Mouse (Mus musculus) left cerebral cortex, adult 2 months (tissue): ENCODE measurements around the gene Plcl2. TPM values are rescaled to one million over a fixed set of nuclear protein-coding genes. Genes with fewer than 3 reads are reported as not detected.
"Not testable (repeated sequence)": the region's sequence is repeated elsewhere in the genome, so short reads cannot be mapped to it uniquely, and the experiment has no call there.

ENCODE experiments used
- DNase-seq, 2 experiments: peaks; one replicate each; pipeline ENCODE4 v3.0.0; 2021 to 2022; ENCODE audit warnings: low spot score in 2 of 2, mixed read lengths in 1 of 2; ENCODE audit errors: extremely low spot score in 1 of 2
- H3K27ac ChIP-seq: fragments of 200-600 bp; 2 replicates; pipeline ENCODE4 v1.8.1; 2022
- H3K4me3 ChIP-seq: fragments of 200-600 bp; 2 replicates; pipeline ENCODE4 v1.8.1; 2022
- CTCF ChIP-seq: fragments of 200-600 bp; IDR thresholded peaks from 2 replicates; pipeline ENCODE4 v1.8.1; 2022; ENCODE audit warnings: antibody characterized with exemption, mild to moderate bottlenecking, moderate library complexity
- intact Hi-C: fragments of 180-260 bp; cut with DNase I; formaldehyde crosslinking; loops from one replicate; pipeline ENCODE4 v1.15.1; 2025
- total RNA-seq, 2 experiments: library from RNA; stranded (reverse); gene quantifications; 2 replicates each; pipeline ENCODE4 v1.2.3; 2021

Gene Plcl2
- total RNA-seq, 2 experiments from 2014 or later = 90.8 to 94.5 TPM

DNA sequence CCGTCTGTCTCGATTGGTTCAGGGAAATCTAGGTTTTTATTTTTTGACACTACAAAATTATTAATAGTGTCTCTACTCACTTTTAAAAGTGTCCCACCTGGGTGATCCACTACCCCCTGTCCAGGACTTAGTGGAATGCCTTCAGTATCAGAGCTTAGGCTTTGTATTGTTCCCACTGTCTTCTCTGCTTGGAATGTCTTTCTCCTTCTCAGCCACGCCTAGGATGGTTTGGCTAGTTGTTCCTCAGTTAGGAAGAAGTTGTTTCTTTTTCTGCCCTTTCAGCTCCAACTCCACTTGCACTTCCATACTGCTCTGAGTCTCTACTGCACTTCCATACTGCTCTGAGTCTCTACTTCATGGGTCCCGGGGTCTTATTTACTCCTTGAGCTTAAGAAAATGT lies 6.7 kb downstream of the Plcl2 start:
- Histone ChIP-seq H3K4me3 (no peak overlapping the region), H3K27ac (no peak overlapping the region)
- no peak for DNase-seq
- TF ChIP-seq CTCF = no peak
- intact Hi-C loops = no loop called here

DNA sequence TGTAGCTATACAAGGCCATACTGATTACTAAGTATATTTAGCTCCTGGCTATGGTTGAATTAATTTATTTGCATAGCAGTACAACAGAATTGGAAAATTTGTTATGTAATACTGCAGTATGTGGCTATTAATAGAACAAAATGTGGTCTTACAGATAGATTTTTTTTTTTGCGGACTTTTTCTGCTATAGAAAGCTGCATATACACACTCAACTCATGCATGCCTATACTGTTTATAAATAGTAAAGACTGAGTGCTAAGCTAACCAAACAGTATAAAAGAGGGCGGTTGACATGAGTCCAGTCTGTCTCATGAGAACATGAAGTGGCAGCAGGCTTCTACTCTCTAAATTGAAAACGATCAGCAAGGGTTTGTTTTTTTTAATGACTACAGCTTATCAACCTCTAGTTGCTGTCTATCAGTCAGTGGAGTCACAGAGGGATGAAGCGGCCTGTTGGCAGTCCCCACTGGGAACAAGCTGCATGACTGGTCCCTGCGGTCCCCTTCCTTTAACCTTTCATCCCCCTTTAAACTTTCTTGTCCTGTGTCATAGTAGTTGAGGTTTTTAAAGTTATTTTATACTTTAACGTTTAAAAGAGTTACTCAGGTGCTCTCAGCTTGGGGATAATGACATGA lies 8.7 kb downstream of the Plcl2 start:
- no peak for TF ChIP-seq CTCF
- H3K4me3 ChIP-seq = no peak overlapping the region
- intact Hi-C loops = no loop called here
- no peak for DNase-seq
- peak overlapping the region; percentile 3; the same call in 1 of the 2 replicates for H3K27ac ChIP-seq

DNA sequence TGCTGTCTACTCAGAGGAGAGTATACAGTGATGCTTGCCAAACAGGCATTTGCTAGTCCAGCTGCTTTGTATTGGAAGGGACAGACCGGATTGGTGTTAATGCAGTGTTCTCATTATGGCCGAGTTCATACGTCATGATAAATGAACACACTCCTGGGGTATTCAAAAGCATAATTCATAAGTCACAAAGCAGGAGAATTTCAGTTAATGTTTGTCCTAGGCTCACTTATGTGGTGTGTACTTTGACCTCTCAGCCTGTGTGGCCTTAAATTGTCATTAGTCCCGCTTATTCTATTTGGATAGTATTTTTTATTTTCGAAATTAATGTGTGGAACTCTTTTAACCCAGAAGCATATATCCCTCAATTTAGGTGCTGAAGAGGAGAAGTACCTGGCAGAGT lies 10.4 kb downstream of the Plcl2 start:
- Histone ChIP-seq H3K4me3 (no peak overlapping the region), H3K27ac (no peak overlapping the region)
- no peak for DNase-seq
- TF ChIP-seq CTCF = no peak
- intact Hi-C loops = no loop called here

DNA sequence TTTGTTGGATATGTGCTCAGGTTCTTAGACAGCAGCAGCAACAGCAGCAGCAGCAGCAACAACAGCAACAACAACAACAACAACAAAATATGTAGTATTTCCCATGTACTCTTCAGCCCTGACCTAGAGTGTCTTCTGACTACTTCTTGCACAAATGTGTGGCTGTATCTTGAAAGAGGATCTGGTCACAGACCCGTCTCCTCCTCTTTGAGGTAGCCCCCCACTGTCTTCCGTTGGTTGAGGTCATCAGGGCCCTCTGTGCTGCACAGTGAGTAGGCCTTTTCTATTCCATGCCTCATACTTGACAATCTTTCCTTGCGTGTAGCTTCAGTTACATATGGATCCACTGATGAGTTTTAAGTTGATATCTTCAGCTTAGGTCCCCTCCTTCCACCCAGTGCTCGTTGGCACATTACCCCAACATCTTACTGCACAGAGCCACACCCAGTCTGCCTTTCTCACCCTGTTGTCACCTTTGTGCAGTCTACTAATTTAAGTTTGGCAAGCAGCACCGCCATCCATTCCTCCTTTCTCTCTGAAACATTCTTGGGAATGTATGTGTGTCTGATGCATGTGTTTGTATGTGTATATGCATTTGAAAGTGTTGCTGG lies 13.4 kb downstream of the Plcl2 start:
- intact Hi-C loops = no loop called here
- DNase-seq = no peak
- Histone ChIP-seq H3K4me3 (no peak overlapping the region), H3K27ac (no peak overlapping the region)
- TF ChIP-seq CTCF = no peak

DNA sequence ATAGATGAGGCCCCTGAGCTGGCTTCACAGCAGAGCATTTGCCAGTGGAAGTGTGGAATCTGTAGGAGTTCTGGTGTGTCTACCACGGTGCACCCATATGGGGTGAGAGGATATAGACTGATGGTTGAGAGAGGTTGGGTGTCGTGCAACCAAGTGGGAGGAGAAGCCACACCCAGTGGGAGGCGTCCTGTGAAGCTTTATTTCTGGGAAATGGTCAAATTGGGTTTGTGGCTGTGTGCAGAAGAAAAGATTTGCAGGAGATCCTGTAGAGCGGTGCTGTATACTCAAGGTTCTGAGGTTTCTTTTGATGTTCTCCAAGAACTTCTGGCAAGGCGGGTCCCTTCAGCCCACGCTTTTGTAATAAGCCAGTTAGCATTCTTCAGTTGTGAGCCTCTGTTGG lies 15.8 kb downstream of the Plcl2 start:
- intact Hi-C loops = no loop called here

DNA sequence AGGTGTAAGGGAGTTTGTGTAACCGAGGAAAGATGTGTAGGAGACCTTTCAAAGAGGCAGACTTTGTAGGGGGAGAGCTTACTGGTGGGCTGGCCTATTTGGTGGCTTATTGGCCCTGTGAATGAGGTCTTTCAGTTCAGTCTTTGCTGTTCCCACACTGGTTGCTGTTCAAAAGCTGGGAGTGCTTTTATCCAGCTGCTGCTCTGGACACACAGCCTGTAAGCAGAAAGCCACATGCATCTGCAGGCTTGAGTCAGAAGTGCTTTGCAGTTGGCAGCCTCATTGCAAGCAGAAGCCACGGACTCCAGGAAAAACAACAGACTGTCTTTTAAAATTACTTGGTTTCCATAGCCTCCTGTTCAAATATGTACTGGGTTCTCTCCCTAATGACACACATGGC lies 16.6 kb downstream of the Plcl2 start:
- no peak for TF ChIP-seq CTCF
- no peak overlapping the region; the same call in 1 of the 2 replicates for H3K27ac ChIP-seq
- DNase-seq = no peak
- no peak overlapping the region for H3K4me3 ChIP-seq
- intact Hi-C loops = no loop called here

More for the DNA sequence above, 15.8 kb downstream of the Plcl2 start:
- peak in 1 of 2 experiments; percentile 37 for DNase-seq
- Histone ChIP-seq H3K27ac (no peak overlapping the region), H3K4me3 (no peak overlapping the region)
- no peak for TF ChIP-seq CTCF

DNA sequence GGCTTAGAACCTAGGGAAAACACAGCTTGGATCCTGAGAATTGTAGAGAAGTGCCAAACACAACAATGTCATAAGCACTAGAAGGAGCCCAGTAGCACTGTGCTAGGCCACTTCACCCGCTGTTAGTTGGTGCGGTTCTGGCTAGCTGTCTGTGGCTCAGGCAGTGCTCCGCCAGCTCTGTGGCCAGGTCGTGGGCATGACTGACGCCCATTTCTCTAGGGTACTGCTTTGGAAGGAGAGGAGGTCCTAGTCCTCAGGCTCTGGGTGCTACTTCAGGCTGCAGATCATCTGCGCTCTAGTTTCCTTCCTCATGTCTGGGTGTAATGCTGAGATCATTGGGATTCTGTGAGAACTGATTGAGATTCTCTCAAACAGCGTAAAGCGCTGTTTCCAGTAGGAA lies 20.9 kb downstream of the Plcl2 start:
- intact Hi-C loops = no loop called here
- TF ChIP-seq CTCF = no peak
- DNase-seq = no peak
- no peak overlapping the region for H3K27ac ChIP-seq
- H3K4me3 ChIP-seq = no peak overlapping the region

DNA sequence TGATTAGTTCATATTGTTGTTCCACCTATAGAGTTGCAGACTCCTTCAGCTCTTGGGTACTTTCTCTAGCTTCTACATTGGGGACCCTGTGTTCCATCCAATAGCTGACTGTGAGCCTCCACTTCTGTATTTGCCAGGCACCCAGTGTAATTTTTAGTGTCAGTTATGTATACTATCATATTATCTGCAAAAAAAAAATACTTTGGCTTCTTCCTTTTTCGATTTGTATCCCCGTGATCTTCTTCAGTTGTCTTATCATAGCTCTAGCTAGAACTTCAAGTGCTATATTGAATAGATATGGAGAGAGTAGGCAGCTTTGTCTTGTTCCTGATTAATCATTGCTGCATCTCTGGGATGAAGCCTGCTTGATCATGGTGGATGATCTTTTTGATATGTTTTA lies 25.7 kb downstream of the Plcl2 start:
- H3K27ac ChIP-seq, H3K4me3 ChIP-seq, DNase-seq, intact Hi-C loops: not testable (repeated sequence)

DNA sequence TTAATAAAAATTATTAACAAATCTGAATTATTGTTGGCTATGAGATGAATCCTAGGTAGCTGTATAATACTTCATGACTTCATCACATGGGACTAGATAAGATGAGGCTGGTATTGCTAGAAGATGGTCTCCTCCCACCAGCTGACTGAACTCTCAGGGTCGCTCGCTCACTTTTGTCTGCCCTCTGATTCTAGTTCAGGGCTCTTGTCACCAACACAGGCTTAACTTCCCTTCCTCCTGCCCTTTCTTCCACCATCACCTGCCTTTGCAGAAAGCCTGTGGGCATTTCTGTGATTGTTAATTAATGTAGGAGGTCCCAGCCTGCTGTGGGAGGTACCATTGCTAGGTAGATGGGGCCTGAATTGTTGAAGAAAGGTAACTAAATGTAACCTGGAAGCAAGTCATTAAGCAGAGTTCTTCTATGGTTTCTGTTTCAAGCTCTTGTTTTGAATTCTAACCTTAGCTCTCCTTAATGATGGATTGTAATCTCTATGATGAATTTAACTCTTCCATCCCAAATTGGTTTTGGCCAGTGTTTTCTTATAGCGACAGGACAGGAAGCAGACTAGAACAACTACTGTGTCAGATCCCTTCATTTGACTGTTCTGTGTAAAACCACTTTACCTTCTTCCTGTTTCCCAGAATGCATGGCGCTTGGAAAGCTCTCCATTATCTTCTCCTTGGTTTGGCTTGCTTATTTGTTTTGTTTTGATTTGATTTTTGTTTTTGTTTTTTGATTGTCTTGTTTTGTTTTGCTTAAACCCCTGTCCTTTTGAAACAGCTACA lies 27.4 kb downstream of the Plcl2 start:
- DNase-seq = no peak
- H3K27ac ChIP-seq = no peak overlapping the region
- intact Hi-C loops = no loop called here
- no peak for TF ChIP-seq CTCF
- H3K4me3 ChIP-seq = no peak overlapping the region

DNA sequence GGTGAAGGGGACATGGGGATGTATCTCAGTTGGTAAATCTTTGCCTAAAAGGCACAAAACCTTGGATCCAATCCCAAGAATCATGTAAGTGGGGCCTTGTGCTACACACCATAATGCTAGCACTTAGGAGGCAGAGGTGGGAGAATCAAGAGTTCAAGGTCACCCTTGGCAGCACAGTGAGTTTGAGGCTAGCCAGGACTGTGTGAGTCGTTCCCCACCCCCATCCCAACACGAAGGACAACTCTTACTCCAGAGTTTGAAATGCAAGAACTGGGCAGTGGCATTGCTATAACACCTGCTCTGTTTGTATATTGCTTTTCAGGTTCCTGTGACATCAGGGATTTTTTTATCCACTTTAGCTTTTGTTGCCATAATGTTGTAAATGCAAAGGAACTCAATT lies 28.6 kb downstream of the Plcl2 start:
- no peak for TF ChIP-seq CTCF
- Histone ChIP-seq H3K4me3 (no peak overlapping the region), H3K27ac (no peak overlapping the region)
- intact Hi-C loops = no loop called here
- no peak for DNase-seq

DNA sequence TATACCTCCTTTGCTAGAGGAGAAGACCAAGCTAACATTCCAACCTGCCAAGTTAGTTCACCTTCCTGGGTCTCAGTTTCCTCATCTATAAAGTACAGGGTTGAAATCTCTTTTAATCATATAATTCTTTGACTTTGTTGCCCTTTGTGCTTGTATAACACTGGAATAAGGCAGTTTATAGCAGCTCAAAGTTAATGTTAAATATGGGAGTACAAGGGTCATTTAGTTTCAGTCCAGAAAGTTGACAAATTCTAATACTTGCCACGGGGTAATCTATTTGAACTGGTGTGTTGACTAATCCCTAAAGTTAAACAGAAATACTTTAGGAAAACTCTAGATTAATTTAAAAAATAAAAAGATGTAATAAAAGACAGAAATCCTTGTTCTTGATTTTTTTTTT lies 35.7 kb downstream of the Plcl2 start:
- intact Hi-C loops = no loop called here
- no peak for DNase-seq
- TF ChIP-seq CTCF = no peak
- Histone ChIP-seq H3K4me3 (no peak overlapping the region), H3K27ac (no peak overlapping the region)

DNA sequence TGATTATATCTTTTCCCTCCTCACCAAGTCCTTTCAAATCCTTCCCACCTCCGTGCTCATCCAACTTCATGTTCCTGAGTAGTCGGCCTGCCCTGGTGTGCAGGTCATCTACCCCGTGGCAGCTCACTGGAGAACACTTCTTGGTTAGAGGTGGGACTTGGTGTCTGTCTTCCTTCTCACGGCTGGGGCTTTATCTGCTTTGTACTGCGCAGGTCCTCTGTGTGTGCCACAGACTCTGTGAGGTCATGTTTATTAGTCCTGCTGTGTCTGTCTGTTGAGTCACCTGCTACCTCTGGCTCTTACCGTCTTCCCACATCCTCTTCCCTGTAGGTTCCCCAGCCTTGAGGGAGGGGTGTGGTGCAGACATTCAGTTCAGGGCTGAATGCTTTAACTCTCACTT lies 36.1 kb downstream of the Plcl2 start:
- TF ChIP-seq CTCF = no peak
- no peak overlapping the region for H3K4me3 ChIP-seq
- no peak overlapping the region for H3K27ac ChIP-seq
- intact Hi-C loops = no loop called here
- no peak for DNase-seq
